Mouse (Mus musculus) bone marrow macrophage, adult 2 months (primary cell): ENCODE data around the gene Podxl2. TPM values are rescaled to one million over a fixed set of nuclear protein-coding genes. Genes with fewer than 3 reads are reported as not detected.

ENCODE experiments used
- H3K27ac ChIP-seq: 2 replicates; pipeline ENCODE4 v1.5.1; 2012; ENCODE audit warnings: low read depth, low read length; ENCODE audit not compliant: insufficient read depth
- H3K4me1 ChIP-seq: 2 replicates; pipeline ENCODE4 v1.6.1; 2012; ENCODE audit warnings: low read length; ENCODE audit not compliant: control insufficient read depth, insufficient read depth
- H3K4me3 ChIP-seq: 2 replicates; pipeline ENCODE4 v1.5.1; 2012; ENCODE audit warnings: mild to moderate bottlenecking, low read length, moderate library complexity; ENCODE audit not compliant: insufficient read depth
- CTCF ChIP-seq: IDR thresholded peaks from 2 replicates; pipeline ENCODE4 v1.5.1; 2012; ENCODE audit warnings: low read depth, mild to moderate bottlenecking, low read length, moderate library complexity
- POLR2A ChIP-seq: IDR thresholded peaks from 2 replicates; pipeline ENCODE4 v1.6.1; 2012; ENCODE audit warnings: mild to moderate bottlenecking, low read depth, low read length, borderline replicate concordance
- polyA plus RNA-seq: library from polyadenylated mRNA; stranded (reverse); fragments of >200 nt; gene quantifications from 2 replicates; pipeline ENCODE4 v1.2.4, GENCODE M21; 2012; ENCODE audit not compliant: missing spikeins, insufficient read depth, insufficient read length

The Podxl2 gene
- polyA plus RNA-seq, 1 experiment: not detected

GRCm38 (mm10) chr6:88849270-88849669, 25.6 kb downstream of the Podxl2 start:
- Histone ChIP-seq H3K27ac (no peak overlapping the region), H3K4me1 (no peaks in the 10 kb centered on the region), H3K4me3 (no peak overlapping the region)
- TF ChIP-seq CTCF (peak; percentile 92), POLR2A (no peak)

GRCm38 (mm10) chr6:88847571-88847970, 27.3 kb downstream of the Podxl2 start:
- Histone ChIP-seq H3K4me1 (0 out of 2 replicates have a peak, but pooled peaks cover 5% of the 10 kb centered on the region), H3K4me3 (no peak overlapping the region), H3K27ac (no peak overlapping the region)
- TF ChIP-seq CTCF (no peak), POLR2A (no peak)

DNA sequence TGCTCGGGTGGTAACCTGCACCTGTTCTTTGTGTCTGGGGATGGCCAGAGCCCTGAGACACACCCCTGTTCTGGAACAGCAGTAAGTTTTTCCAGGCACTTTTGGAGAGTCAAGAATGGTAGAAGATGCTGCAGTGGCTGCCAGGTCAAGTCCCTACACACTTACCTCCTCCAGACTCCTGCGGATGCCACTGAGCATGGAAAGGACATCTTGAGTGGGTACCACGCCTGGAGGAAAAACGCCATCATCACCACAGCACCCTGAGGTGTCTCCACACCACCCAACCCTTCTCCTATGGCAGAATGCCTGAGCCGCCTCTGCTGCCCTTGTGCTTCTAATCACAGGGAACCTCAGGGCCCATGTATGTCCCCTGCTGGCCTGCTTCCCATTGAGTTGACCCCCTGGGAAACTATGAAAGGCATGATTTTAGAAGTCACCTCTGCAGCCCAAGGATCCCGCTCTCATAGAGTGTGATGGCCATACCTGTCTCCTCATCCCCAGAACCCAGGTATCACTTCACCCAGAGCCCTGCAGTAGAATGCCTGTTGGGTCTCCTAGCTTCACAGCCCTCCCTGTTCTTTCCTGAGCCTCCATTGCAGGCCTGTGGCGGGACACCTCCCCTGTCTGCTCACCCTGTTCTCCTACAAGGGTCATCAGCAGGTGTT, 29.8 kb downstream of the Podxl2 start:
- no peak overlapping the region for H3K27ac ChIP-seq
- TF ChIP-seq POLR2A: no peak
- H3K4me3 ChIP-seq: no peak overlapping the region
- H3K4me1 ChIP-seq: peaks cover 13% of the 10 kb centered on the region

GRCm38 (mm10) chr6:88843781-88844725, 30.8 kb downstream of the Podxl2 start:
- TF ChIP-seq CTCF: no peak
- TF ChIP-seq POLR2A: no peak
- H3K4me1 ChIP-seq: peaks cover 13% of the 10 kb centered on the region

GRCm38 (mm10) chr6:88843241-88843640, 31.6 kb downstream of the Podxl2 start:
- Histone ChIP-seq H3K4me1 (peaks cover 13% of the 10 kb centered on the region), H3K27ac (no peak overlapping the region), H3K4me3 (peak overlapping the region; percentile 72; the same call in 1 of the 2 replicates)
- no peak for TF ChIP-seq CTCF
- no peak for TF ChIP-seq POLR2A

More at GRCm38 (mm10) chr6:88843781-88844725, 30.8 kb downstream of the Podxl2 start:
- H3K4me3 ChIP-seq: no peak overlapping the region
- no peak overlapping the region for H3K27ac ChIP-seq

DNA sequence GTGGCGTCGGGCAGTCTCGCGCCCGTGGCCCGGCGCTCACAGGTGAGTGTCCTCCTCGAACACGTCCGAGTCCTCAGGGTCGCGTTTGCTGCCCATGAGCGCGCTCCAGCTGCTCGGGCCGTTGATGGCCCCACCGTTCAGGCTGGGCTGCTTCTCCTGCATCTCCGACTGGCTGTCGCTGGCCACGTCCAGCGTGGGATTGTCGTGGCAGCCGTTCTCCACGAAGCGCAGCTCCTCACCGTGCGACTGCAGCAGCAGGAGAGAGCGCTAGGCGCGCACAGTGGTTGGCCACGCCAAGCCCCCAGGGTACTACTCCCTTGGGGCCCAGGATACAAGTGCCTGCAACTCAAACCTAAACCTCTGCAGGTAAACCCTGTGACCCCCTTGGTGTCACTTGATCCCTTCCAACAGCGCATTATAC, 32.1 kb downstream of the Podxl2 start:
- TF ChIP-seq CTCF: no peak
- Histone ChIP-seq H3K4me1 (peaks cover 16% of the 10 kb centered on the region), H3K27ac (no peak overlapping the region), H3K4me3 (peak overlapping the region; percentile 72)

- Histone ChIP-seq H3K4me3 (peak within 1 kb of the TSS; percentile 72), H3K4me1 (peaks cover 23% of the 10 kb centered on the region), H3K27ac (peak within 1 kb of the TSS; percentile 69)
- TF ChIP-seq POLR2A (no peak), CTCF (no peak)
Measured at GRCm38 (mm10) chr6:88841781-88842689, 32.8 kb downstream of the Podxl2 start, which contains the start of gene Abtb1. Abtb1 (minus strand) TSS chr6:88841984.

GRCm38 (mm10) chr6:88841514-88841780, 33.4 kb downstream of the Podxl2 start:
- peaks cover 26% of the 10 kb centered on the region for H3K4me1 ChIP-seq
- H3K27ac ChIP-seq: peak overlapping the region; percentile 59
- no peak for TF ChIP-seq CTCF
- no peak for TF ChIP-seq POLR2A
- H3K4me3 ChIP-seq: peak overlapping the region; percentile 72

DNA sequence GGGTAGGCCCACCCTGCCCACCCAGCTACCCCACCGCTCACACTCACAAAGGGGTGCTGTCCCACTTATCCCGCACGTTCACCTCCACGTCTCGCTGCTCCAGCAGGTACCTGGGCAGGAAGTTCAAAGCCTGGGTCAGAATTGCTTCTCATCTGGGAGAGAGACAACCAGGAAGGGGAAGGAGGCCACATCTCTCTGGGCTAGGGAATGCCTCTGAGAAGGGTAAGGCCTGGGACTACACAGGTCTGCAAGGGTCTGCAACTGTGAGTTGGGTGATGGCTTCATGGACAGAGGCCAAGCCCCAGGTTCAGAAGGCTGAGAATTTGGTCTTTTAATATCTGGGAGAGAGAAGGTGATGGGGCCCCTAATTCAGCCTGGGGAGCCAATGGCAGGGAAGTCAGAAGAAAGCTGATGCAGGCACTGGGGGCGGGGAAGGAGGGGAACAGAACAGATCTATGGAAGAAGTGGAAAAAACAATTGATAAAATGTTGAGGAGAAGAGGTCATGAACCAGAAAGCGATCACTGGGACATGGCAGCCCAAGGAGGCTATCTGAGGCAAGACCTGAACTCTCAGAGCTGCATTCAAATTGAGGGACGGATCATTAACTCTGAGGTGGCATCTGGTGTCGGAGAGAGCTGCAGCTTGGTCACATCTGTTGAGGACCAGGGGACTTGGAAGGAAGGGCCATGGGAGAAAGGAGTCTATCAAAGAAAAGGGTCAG, 33.9 kb downstream of the Podxl2 start:
- H3K4me3 ChIP-seq: peak overlapping the region; percentile 72
- TF ChIP-seq CTCF (no peak), POLR2A (no peak)
- peak overlapping the region; percentile 59 for H3K27ac ChIP-seq
- H3K4me1 ChIP-seq: peaks cover 26% of the 10 kb centered on the region
